Mouse (Mus musculus) neural tube, embryonic 11.5 days (tissue): ENCODE measurements around the gene Col4a3bp. TPM values are rescaled to one million over a fixed set of nuclear protein-coding genes. Genes with fewer than 3 reads are reported as not detected.

ENCODE experiments used
- ATAC-seq: fragments of 200-750 bp; cut with Nextera tagmentation; 2 replicates; pipeline ENCODE4 v1.8.0; 2017; ENCODE audit warnings: moderate number of reproducible peaks, mild to moderate bottlenecking, moderate TSS enrichment, moderate library complexity; ENCODE audit not compliant: insufficient read depth, low FRiP score, low TSS enrichment
- DNase-seq: peaks from one replicate; pipeline ENCODE4 v3.0.0-alpha.2; 2015; ENCODE audit warnings: low spot score
- H3K27ac ChIP-seq: fragments of 300-500 bp; sonication (generic); 2 replicates; pipeline ENCODE4 v1.5.1; 2014; ENCODE audit warnings: low read depth, mild to moderate bottlenecking, low read length
- H3K27me3 ChIP-seq: fragments of 300-500 bp; sonication (generic); 2 replicates; pipeline ENCODE4 v1.6.1; 2014; ENCODE audit warnings: mild to moderate bottlenecking, low read length, mixed read lengths; ENCODE audit not compliant: control insufficient read depth, insufficient read depth
- H3K36me3 ChIP-seq: fragments of 300-500 bp; sonication (generic); 2 replicates; pipeline ENCODE4 v1.6.1; 2014; ENCODE audit warnings: mild to moderate bottlenecking, low read length, moderate library complexity, mixed read lengths; ENCODE audit not compliant: control insufficient read depth, insufficient read depth
- H3K4me1 ChIP-seq: fragments of 300-500 bp; sonication (generic); 2 replicates; pipeline ENCODE4 v1.6.1; 2014; ENCODE audit warnings: low read length, mixed read lengths; ENCODE audit not compliant: control insufficient read depth, insufficient read depth
- H3K4me2 ChIP-seq: fragments of 300-500 bp; sonication (generic); 2 replicates; pipeline ENCODE4 v1.6.1; 2014; ENCODE audit warnings: low read depth, mild to moderate bottlenecking, moderate library complexity
- H3K4me3 ChIP-seq: fragments of 300-500 bp; sonication (generic); 2 replicates; pipeline ENCODE4 v1.5.1; 2014; ENCODE audit warnings: low read depth, low read length
- H3K9ac ChIP-seq: fragments of 300-500 bp; sonication (generic); 2 replicates; pipeline ENCODE4 v1.6.1; 2014; ENCODE audit warnings: mild to moderate bottlenecking, low read length
- H3K9me3 ChIP-seq: fragments of 300-500 bp; sonication (generic); 2 replicates; pipeline ENCODE4 v1.6.1; 2016; ENCODE audit warnings: low read length; ENCODE audit not compliant: control insufficient read depth
- WGBS: fragments of 180-500 bp; shearing (Covaris S2); extraction: QIAGEN DNeasy Blood & Tissue Kit; methylation state at CpG from one replicate; pipeline ENCODE4 v1.1.7; 2014; 5-methylcytosine and 5-hydroxymethylcytosine counted together
- polyA plus RNA-seq: library from polyadenylated mRNA; unstranded; fragments of >200 nt; fragmentation: Nextera tagmentation; extraction: Ambion mirVana; gene quantifications from 2 replicates; pipeline ENCODE4 v1.2.1, GENCODE M21; 2014

Col4a3bp gene
- polyA plus RNA-seq, 1 experiment from 2014 or later: 5.9 TPM

DNA sequence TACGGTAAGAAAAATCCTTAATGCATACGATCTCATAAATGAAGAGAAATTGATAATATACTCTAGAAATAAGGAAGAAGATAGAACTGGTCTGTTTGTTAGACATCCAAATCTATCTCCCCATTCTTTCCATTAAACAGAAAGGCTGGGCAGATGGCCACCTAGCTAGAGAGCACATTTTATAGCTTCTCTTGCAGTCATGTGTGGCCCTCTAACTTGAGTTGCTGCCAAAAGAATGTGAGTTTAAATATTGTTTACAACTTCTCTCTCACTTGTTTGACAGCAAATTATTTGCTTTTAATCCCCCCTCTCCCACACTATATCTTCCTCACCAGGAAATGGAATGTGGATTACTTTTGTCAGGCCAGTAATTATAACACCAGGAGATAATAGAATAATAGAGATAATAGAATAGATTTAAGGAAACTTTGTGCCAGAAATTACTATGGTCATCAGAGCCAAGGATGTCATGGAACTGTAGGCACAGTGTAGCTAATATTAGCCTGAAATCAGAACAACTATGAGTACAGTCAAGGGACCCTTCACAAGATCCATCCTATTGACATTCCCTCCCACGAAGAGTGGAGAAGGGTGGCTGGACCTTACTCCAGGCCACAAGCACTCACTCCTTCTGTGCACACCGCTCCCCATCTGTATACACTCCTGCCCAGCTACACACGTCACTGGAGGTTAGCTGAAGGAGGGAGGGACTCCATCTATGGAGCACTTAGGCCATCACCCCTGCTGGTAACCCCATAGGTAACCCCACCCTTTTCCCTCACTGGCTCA lies 28.1 kb upstream of the Col4a3bp start:
- ATAC-seq: no peak
- H3K27me3 ChIP-seq: no peaks in the 10 kb centered on the region
- 82% methylated on average over 5 of the region's 5 CpGs for WGBS
- no peak overlapping the region for H3K4me2 ChIP-seq
- no peaks in the 10 kb centered on the region for H3K36me3 ChIP-seq
- no peaks in the 10 kb centered on the region for H3K9me3 ChIP-seq
- H3K9ac ChIP-seq: no peak overlapping the region
- H3K4me3 ChIP-seq: no peak overlapping the region
- H3K27ac ChIP-seq: no peak overlapping the region
- H3K4me1 ChIP-seq: no peaks in the 10 kb centered on the region
- no peak for DNase-seq

GRCm38 (mm10) chr13:96516249-96516648 lies 26.2 kb upstream of the Col4a3bp start:
- H3K27me3 ChIP-seq: no peaks in the 10 kb centered on the region
- no peak overlapping the region for H3K4me3 ChIP-seq
- no peak for DNase-seq
- no peaks in the 10 kb centered on the region for H3K36me3 ChIP-seq
- H3K9ac ChIP-seq: no peak overlapping the region
- no peak for ATAC-seq
- H3K9me3 ChIP-seq: no peaks in the 10 kb centered on the region
- 96% methylated on average over 9 of the region's 9 CpGs for WGBS
- no peak overlapping the region for H3K27ac ChIP-seq
- no peak overlapping the region for H3K4me2 ChIP-seq
- H3K4me1 ChIP-seq: no peaks in the 10 kb centered on the region

GRCm38 (mm10) chr13:96517335-96517734 lies 25.1 kb upstream of the Col4a3bp start:
- no peaks in the 10 kb centered on the region for H3K27me3 ChIP-seq
- no peak overlapping the region for H3K27ac ChIP-seq
- H3K36me3 ChIP-seq: no peaks in the 10 kb centered on the region
- DNase-seq (no peak), ATAC-seq (no peak)
- H3K9ac ChIP-seq: no peak overlapping the region
- WGBS: 99% methylated on average over 2 of the region's 2 CpGs
- no peaks in the 10 kb centered on the region for H3K9me3 ChIP-seq
- no peak overlapping the region for H3K4me2 ChIP-seq
- no peaks in the 10 kb centered on the region for H3K4me1 ChIP-seq
- no peak overlapping the region for H3K4me3 ChIP-seq

DNA sequence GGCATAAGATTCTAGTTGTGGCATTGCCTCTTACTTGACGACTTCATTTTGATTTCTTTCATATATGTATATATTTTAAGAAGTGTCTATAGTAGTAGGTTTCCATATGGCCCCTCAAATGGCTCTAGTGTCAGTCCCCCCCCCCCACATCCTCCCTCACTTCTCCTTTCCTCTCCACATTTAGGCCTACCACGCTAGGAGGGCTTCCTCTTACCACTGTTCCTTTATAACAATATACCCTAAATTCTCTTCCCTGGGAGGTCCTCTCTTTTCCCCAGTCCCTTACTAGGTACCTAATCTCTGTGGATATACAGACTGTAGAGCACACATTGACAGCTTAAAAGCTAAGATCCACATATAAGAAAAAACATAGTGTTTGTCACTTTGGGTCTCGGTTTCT lies 21.1 kb upstream of the Col4a3bp start:
- Histone ChIP-seq H3K9ac (no peak overlapping the region), H3K27me3 (no peaks in the 10 kb centered on the region), H3K4me3 (no peak overlapping the region), H3K4me2 (no peak overlapping the region), H3K4me1 (no peaks in the 10 kb centered on the region), H3K36me3 (no peaks in the 10 kb centered on the region), H3K27ac (no peak overlapping the region), H3K9me3 (no peaks in the 10 kb centered on the region)
- 98% methylated on average over 3 of the region's 3 CpGs for WGBS
- DNase-seq (no peak), ATAC-seq (no peak)

DNA sequence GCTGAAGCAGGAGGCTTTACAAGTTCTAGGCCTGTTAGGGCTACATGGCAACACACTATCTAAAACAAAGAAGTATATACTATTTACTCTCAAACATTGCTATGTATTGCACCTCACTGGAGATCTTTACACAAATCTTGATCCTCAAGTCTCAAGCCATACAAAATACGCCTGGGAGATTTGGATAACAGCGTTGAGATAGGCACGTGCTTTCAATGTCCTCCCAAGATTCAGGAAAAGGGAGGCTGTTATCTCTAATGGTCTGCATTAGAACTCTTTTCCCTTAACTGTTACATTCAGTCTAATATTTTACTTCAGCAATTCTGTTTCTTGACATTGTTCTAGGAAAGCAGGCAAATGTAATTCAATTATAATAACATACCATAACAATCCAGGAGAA lies 15.4 kb upstream of the Col4a3bp start:
- H3K9ac ChIP-seq: no peak overlapping the region
- H3K36me3 ChIP-seq: no peaks in the 10 kb centered on the region
- H3K27ac ChIP-seq: no peak overlapping the region
- H3K9me3 ChIP-seq: no peaks in the 10 kb centered on the region
- DNase-seq: no peak
- H3K27me3 ChIP-seq: no peaks in the 10 kb centered on the region
- no peak overlapping the region for H3K4me3 ChIP-seq
- no peaks in the 10 kb centered on the region for H3K4me1 ChIP-seq
- H3K4me2 ChIP-seq: no peak overlapping the region
- ATAC-seq: no peak
- WGBS: 93% methylated on average over 3 of the region's 3 CpGs

- Histone ChIP-seq H3K9me3 (no peaks in the 10 kb centered on the region), H3K9ac (no peak overlapping the region), H3K4me1 (no peaks in the 10 kb centered on the region), H3K27me3 (no peaks in the 10 kb centered on the region), H3K36me3 (no peaks in the 10 kb centered on the region), H3K4me3 (no peak overlapping the region), H3K27ac (no peak overlapping the region), H3K4me2 (no peak overlapping the region)
- WGBS: 92% methylated on average over 11 of the region's 11 CpGs
- ATAC-seq (no peak), DNase-seq (no peak)
These were observed 14.6 kb upstream of the Col4a3bp start for GRCm38 (mm10) chr13:96527856-96528255.

DNA sequence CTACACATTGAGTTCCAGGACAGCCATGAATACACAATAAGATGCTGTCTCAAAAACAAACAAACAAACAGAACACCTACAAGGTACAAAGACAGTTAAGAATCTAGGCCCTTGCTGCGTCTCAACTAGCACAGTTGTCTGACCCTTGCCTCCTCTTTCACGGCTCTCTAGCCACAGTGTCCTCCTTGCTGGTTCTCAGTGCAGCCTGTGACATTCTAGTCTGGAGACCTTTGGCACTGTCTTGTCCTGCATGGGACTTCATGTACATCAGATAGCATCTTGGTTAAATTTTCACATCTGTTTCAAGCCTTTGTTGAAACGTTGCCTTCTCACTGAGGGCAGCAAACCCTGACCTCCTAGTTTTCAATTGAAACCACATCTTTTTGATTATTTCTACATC lies 13.6 kb upstream of the Col4a3bp start:
- Histone ChIP-seq H3K4me2 (no peak overlapping the region), H3K36me3 (no peaks in the 10 kb centered on the region), H3K9ac (no peak overlapping the region), H3K27ac (no peak overlapping the region), H3K4me1 (no peaks in the 10 kb centered on the region), H3K9me3 (no peaks in the 10 kb centered on the region), H3K4me3 (no peak overlapping the region), H3K27me3 (no peaks in the 10 kb centered on the region)
- DNase-seq: no peak
- ATAC-seq: no peak
- 93% methylated on average over 3 of the region's 3 CpGs for WGBS

- no peak overlapping the region for H3K4me3 ChIP-seq
- no peaks in the 10 kb centered on the region for H3K36me3 ChIP-seq
- no peak overlapping the region for H3K9ac ChIP-seq
- no peaks in the 10 kb centered on the region for H3K9me3 ChIP-seq
- H3K4me1 ChIP-seq: no peaks in the 10 kb centered on the region
- DNase-seq (no peak), ATAC-seq (no peak)
- WGBS: 90% methylated on average over 3 of the region's 3 CpGs
- H3K4me2 ChIP-seq: no peak overlapping the region
- no peaks in the 10 kb centered on the region for H3K27me3 ChIP-seq
- H3K27ac ChIP-seq: no peak overlapping the region
These were observed 12.9 kb upstream of the Col4a3bp start for GRCm38 (mm10) chr13:96529542-96529941.

GRCm38 (mm10) chr13:96530064-96530463 lies 12.4 kb upstream of the Col4a3bp start:
- no peaks in the 10 kb centered on the region for H3K27me3 ChIP-seq
- no peak overlapping the region for H3K27ac ChIP-seq
- ATAC-seq: no peak

More at GRCm38 (mm10) chr13:96530064-96530463, 12.4 kb upstream of the Col4a3bp start:
- Histone ChIP-seq H3K9me3 (no peaks in the 10 kb centered on the region), H3K4me1 (no peaks in the 10 kb centered on the region), H3K36me3 (no peaks in the 10 kb centered on the region), H3K4me2 (no peak overlapping the region), H3K4me3 (no peak overlapping the region), H3K9ac (no peak overlapping the region)
- DNase-seq: no peak
- 94% methylated on average over 9 of the region's 9 CpGs for WGBS
